Mouse (Mus musculus) retina, adult 2 months (tissue): ENCODE results near the gene Ephb2.

Experiments
- DNase-seq: peaks from one replicate; pipeline ENCODE4 v3.0.0-alpha.2; 2012; ENCODE audit warnings: low read depth, low spot score

The Ephb2 gene

DNA sequence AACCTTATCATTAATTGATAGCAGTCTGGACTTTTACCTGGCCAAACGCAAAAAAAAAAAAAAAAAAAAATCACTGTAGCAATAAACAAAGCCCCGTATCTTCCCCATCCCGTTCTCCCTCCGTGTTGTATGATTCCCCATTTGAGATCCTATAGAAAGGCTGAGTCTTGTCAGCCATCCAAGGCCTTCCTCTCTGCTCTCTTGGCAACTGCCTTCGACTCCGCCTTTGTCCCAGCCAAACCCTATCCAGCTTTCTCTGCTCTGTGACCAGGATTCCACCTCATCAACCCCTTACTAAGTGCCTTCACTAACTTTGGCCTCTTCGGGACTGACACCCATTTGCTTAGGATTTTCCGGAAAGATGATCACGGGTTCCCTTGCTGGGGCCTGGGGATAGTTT lies 2.2 kb upstream of the Ephb2 start:
- DNase-seq = no peak

DNA sequence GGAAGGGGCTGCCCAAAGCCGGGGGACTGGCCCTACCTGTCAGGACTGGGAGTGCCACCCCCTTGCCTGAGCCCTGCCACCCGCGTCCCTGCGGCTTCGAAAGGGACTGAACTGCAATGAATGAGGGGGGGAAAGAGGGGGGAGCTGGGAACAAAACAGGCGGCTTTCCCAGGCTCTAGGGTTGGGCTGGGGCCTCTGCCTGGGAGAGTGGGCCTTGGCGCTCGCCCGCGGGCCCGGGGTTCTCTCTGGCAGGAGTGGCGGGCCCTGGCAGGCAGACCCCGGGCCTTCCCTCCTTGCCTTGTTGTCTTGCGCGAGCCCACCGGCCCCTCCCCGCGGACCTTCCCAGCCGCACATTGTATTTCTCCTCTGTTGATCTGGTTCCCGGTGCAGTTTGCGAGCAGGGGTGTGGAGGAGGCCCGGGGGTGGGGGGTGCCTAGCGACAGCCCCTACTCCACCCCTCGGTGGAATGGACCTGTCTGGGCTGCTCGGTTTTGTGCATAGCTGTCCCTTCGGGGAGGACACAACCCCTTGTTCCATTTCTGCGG lies 671 bp upstream of the Ephb2 start:
- DNase-seq = no peak

DNA sequence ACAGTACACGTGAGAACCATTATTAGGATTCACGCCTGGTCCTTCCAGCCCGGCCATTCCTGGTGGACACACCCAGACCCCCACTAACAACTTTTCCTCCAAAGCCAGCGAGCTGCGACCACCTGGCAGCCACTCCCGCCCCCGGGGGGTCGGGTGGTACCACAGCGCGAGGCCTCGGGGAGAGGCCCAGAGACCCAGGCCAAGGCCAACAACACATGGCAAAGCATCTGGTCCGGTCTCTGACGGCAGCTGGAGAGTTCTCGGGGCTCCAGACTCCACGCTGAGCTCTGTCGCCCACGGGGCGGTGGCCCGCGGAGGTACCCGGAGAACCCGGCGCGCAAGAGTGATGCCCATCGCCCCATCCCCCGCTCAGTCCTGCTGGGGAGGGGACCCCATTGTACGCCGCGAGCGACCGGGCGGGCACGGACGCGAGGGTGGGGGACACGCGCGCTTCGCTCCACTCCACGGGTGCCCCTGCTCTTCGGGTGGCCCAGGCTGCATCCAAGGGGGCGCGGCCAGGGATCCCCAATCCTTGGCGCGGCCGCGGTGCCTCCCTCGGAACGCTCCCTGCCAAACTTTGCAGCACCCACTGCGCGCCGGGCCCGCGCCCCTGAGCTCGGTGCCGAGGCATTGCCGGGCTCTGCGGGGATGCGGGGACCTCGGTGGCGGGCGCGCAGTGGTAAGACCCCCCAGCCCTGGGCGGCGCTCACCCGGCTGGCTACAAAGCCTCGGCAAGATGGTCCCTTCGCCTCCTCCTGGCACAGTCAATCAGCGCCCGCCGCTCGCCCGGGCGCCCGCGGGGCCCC lies 770 bp downstream of the Ephb2 start:
- no peak for DNase-seq

DNA sequence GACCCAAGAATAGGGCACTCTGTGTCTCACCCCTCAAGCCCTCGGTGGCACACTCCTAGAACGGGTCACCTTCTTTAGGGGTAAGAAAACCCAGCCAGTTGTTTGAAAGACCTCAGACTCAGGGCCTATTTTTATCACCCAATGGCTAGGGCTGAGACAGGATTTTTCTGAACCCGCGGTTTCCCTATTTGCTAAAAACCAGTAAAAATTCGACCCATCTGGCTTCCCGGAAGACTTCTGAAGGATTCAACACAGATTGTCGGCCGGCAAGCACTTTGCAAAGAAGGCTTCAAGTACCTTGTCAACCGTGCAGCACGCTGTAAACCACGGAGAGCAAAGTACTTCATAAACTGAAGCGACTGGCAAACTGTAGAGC lies 1.4 kb downstream of the Ephb2 start:
- no peak for DNase-seq

DNA sequence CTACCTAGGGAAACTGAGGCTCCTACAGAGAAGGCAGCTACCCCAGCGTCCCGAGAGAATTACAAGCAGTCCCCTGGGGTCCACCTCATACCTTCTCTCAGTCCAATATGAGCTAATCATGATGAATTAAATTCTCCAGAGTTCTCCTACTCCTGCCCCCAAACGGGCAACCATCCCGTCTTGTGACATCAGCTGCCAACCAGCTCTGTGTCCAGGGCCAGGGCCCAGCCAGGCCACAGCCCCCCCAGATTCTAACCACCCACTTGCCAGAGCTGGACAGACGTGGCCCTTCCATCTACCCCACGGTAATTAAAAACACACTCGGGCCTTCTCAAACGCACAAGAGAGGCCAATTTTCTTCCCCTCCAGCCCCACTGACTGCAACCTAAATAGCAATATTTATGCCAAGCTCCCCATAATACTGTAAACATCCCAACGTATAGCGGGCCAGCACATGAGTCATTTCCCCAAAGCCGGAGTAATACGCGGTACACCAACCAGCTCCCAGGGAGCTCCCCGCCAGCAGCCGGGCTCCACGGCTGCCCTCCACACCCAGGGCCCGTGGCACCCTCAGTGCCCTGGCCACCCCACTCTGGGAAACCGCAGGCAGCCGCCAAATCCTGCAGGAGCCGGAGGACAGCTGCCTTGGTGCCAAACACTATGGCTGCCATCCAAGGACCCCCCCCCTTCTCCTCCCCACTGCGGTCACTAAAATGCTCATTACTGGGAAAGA lies 2.0 kb downstream of the Ephb2 start:
- no peak for DNase-seq

DNA sequence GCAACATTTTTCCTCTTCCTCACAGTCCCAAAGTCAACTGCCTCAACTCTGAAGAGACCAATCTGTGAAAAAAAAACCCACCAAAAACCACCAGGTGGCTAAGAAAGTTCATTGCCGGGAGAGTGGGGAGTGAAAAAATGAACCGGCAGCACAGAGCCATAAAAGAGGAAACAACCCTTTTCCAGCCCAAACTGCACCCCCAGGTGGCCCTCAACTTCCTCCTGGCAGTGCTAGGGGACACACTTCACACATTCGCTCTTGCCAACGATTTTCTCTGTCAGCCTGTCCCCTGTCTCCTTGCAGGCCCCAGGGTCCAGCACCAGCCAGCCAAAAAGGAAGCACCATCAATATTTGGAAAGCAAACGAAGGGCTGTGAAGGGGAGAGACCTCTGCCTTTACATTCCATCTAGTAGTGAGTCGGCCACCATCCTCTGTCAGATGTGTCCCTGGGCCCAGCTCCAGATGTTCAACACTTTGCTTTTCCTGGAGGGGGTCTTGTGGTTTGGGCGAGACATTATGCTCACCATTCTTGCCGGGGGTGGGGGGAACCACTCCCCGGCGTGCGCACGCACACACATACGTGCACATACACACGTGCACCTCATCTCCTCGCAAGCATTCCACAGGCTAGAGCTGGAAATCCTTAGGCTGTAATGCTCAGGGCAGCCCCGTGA lies 3.1 kb downstream of the Ephb2 start:
- no peak for DNase-seq

DNA sequence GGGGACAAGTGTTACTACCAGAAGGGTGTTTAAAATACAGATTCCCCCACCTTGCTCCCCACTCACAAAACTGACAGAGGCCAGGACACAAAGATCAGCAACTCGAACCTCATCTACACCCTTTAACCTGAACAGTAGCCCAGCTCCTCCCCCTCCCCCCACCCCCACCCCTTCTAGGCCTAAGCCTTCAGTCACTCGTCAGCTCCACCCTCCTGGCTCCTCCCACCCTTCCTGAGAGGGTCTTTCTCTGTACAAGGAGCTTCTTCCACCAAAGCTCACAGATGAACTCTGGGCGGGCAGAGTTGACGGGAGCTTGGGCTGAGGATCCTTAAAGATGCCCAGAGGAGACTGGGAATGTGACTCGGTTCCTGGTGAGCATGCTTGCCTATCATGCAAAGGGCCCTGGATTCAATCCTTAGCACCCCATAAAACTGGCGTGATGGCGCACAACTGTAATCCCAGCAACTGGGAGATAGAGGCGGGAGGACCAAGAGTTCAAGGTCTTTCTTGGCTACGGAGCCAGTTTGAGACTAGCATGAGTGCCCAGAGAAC lies 5.4 kb downstream of the Ephb2 start:
- DNase-seq = no peak

DNA sequence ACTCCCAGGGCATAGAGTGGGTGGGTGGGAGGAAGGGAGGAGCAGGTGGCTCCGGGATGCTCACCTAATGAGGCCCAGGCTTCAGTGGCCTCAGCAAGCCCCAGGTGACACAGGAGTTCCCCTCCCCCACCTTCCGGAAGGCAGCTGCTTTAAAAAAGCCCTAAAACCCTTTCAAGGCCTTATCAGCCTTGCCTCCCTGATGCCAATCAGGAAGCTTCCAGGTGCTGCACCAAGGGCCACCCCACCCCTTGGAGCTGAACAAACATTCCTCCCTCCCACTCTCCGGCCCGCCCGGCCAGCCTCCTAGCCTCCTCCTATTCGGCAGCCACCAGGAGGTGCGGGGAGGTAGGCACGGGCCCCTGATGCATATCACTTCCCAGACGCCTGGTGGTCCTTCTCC lies 6.0 kb downstream of the Ephb2 start:
- DNase-seq = no peak

DNA sequence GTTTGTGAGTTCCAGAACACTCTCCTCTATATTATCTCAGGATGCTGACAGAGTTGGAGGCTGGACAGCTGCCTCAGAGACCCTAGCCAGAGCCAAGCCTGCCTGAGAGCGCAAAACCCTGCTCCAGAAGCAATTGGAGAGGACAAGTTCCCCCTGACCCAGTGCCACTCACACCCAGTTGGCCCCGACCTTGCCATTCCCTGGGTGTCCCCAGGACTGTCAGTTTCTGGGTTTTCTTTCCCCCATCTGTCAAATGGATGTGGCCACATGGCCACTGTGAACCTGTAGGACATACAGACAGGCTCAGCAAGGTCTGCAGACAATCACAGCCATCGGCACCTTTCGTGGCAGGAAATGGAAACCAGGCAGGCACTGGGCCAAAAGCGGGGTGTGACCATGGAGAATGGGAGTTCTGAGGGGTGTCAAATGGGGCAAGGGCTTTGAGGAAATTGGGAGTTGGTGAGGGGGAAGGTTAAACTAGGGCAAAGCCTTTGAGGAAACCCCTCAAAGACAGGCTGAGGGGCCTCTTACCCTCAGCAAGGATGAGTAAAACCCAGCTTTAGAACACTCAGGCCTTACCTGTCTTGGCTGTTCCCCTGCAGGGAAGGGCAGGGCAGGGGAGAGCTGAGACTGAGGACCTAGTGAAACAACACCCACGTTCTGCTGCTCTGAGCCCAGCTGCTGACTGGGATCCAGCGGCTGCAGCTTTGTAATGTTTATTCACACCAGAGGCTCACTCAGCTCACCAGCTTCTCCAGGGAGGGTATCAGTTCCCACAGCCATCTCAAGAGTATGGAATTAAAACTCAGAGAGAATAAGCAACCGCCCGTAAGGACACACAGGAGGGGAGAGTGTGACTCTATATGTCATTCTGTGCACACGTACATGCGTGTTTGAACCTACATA lies 6.9 kb downstream of the Ephb2 start:
- DNase-seq = no peak

DNA sequence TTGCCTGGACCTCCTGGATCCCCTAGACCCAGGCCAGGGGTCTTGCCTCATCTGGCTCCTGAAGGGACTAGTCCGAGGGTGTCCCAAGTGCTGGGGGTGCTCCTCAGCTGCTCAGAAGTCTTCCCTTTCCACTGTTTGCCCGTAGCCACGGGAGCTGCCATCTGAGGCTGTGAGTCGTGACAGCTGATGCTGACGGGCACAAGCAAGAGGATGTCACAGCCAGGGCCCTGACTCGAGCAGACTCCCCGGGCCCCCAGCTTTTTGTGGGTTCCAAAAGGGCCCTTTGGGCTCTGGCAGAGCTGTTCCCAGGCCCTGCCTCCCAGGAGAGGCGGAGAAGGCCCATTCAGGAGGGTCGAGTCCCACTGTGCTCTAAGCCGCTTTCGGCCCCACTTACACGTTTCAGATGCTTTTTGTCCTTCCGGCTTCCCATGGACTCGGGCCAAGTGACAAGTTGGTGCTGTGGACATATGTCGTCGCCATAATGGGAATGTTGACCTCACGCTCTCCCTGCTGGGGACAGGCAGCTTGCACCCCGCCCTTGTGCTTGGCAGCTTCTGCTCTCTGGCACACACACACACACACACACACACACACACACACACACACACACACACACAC lies 10.7 kb downstream of the Ephb2 start:
- no peak for DNase-seq

DNA sequence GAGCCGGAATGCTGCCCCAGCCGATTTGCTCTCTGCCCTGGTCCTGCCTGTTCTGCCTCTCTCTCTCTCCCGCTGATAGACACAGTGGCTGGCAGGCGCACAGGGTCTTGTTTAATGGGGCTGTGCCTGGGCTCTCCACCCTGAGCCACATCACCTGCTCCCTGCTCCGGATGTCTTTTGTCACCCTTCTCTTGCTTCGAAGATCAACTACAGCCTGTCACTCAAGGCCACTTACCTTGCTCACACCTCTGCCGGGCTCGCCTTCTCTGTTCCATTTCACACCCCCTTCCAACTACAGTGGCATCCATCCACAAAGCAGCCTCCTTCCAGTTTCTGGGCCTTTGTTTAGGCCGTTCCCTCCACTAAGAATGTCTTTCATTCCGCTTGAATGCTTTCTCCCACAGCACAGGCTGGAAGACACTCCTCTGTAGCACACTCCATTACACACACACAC lies 15.7 kb downstream of the Ephb2 start:
- no peak for DNase-seq

DNA sequence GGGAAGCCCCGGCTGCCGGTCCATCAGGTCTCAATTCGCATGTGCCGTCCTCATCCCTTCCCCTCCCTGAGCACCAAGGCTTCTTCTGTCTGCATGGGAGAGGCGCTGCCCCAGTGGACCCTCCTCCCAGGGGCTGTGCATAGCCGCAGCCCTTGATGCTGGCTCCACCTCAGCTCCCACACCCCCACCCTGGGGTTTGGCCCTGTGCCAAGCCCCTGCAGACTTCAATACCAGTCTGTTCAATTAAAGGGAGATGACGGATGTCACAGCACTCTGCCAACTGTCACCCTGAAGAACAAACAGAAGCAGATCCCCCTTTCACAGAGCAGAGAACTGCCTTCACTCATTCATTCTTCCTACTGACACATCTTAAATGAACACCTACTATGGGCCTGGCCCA lies 19.1 kb downstream of the Ephb2 start:
- no peak for DNase-seq

DNA sequence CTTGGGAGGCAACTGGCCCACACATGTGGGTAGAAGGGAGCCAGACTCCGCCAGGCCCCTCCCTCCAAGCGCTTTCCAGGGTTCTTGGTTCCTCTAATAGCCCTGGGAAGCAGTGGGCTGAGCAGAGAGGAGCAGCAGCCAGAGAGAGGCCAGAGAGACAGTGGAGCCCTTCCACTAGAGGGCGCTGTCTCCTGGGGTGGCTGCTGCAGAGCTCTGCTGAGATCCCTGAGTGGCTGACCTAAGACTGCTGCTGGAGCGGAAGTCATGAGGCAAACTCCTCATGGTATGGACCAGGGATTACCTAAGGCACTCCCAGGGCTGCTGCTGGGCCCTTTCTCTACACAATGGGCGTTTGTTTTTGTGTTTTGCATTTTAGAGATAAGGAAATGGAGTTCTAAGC lies 20.4 kb downstream of the Ephb2 start:
- DNase-seq = no peak

DNA sequence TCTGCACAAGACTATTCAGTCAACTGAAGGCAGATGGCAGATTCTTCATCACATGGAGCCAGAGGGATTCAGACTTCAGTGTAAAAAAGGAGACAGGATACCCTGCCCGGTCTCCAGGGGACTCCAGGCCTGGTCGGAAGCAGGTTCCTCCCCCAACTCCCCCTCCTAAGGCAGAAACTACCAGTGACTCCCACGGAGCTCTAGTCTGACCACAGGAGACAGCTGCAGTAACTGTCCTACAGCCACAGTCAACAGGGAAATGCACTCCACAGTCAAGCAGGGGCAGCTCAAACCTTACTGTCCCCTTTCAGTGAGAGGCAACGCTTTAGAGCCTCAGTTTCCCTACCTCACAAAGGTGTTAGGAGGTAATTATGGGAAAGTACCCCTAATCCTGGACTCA lies 23.2 kb downstream of the Ephb2 start:
- no peak for DNase-seq

DNA sequence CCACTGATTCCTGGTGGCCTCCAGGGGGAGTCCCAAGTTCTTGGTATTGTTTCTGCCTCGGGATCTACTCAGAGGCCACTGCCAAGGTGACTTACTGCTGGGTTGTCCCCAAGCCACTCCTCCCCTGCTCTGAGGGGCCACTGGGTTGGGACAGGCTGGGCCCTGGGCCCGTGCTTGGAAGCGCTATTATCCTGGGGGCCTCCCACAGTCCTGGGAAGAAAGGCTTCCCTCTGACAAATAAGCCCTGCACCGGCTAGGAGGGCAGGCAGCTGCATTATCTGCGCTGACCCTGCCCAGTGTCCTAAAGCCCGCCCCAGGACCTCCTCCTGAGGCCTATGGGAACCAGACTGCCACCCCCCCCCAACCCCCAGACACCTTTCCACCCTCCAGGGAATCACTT lies 24.2 kb downstream of the Ephb2 start:
- DNase-seq = no peak

DNA sequence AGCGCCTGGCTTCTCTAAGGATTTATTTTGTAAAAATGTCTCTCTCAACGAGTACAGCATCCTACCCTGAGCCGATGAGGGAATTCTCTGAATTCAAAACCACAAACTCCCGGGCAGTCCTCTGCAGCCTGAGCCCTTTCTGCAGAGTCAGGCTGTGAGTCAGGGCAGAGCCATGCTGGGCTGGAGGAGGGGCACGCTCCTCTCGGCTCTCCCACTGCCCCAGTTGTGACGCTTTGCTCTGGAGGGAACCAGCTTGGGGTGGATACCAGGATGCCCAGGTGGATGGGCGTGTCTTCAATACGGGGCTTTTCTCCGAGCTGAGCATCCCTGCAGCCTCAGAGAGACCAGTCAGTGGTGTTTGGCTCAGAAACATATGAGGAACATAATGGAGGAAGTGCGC lies 27.3 kb downstream of the Ephb2 start:
- DNase-seq = no peak

DNA sequence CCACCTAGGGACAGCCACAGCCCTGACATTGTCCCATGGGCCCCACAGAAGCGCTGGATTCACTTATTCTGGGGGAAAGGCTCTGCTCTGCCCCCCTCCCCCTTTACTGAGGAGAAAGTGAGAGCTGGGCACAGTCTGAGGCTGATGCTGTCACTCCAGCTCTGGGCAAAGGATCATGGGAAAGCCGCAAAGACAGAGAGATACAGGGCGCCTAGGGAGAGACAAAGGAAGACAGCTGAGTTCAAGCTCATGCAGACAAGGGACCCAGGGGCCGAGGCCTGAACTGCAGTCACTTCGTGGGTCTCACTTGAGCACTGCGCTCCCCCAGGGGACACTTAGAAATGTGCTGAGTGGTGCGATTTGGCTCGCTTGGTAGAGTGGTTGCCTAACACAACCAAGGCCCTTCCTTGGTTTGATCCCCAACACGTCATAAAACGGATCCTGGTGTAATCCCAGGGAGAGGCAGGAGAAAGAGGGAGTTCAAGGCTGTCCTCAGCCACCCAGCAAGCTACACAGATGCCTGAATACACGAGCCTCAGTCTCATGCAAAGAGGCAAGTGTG lies 28.3 kb downstream of the Ephb2 start:
- DNase-seq = no peak

DNA sequence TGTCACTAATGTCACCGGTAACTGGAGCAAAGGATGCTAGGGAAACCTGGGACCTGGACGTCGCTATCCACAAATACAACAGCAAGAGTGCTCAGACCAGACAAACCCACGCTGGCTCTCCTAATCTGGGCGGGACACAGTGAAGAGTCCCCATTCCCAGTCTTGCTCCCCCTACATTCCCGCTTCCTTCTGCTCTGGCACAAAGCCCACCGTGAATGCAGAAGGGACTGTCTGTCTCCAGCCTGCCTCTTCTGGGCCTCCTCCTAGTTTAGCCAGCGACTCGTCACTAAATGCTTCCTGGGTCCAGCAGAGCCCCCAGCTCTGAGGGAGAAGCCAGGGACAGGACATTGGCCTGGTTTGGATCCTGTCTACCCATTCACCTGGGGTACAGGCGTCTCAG lies 29.5 kb downstream of the Ephb2 start:
- DNase-seq = no peak

DNA sequence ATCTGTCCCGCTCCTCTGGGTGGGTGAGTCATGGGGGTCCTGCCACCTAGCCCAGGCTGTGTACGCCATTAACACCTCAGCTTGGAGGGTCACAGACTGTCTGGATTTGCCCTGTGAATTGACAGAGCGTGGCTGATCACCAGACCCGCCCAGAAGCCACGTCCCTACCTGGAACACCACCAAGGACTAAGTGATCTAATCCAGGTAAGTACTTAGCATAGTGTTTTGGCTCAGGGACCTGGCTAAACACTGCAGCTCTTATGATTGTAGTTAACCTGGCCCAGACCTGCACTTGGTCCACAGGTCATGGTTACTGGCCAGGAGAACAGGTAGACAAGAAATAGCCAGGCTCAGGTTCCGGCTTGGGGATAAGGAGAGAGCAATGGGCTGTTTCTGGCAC lies 31.4 kb downstream of the Ephb2 start:
- DNase-seq = no peak

DNA sequence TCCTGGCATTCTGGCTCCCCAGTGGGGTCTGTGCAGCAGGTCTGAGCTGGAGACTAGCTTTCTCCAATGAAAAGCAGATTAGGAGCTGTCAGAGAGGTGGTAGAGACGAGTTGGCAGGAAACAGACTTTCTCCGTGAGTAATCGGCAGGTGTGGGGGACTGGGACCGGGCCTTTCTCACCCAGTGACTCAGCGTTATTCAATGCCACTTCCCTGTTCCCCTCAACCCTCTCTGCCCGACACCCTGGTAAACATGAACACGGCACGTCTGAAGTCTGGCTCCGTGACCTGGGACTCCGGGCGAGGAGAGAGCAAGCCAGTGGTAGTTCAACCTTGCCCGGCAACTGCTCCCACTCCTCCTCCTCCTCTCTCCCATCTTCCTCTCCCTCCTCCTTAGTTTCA lies 33.3 kb downstream of the Ephb2 start:
- no peak for DNase-seq
